Mouse (Mus musculus) liver, embryonic 14 days (tissue): Measurements from ENCODE around the gene Phf20. TPM values are rescaled to one million over a fixed set of nuclear protein-coding genes. Genes with fewer than 3 reads are reported as not detected.

ENCODE experiments used
- polyA plus RNA-seq: library from polyadenylated mRNA; depleted of rRNA; stranded (reverse); fragments of >200 nt; gene quantifications from 2 replicates; pipeline ENCODE4 v1.2.3, GENCODE M21; 2012; rRNA removed

Phf20 gene
- 2.6 and 3.0 TPM in 2 replicates for polyA plus RNA-seq

DNA sequence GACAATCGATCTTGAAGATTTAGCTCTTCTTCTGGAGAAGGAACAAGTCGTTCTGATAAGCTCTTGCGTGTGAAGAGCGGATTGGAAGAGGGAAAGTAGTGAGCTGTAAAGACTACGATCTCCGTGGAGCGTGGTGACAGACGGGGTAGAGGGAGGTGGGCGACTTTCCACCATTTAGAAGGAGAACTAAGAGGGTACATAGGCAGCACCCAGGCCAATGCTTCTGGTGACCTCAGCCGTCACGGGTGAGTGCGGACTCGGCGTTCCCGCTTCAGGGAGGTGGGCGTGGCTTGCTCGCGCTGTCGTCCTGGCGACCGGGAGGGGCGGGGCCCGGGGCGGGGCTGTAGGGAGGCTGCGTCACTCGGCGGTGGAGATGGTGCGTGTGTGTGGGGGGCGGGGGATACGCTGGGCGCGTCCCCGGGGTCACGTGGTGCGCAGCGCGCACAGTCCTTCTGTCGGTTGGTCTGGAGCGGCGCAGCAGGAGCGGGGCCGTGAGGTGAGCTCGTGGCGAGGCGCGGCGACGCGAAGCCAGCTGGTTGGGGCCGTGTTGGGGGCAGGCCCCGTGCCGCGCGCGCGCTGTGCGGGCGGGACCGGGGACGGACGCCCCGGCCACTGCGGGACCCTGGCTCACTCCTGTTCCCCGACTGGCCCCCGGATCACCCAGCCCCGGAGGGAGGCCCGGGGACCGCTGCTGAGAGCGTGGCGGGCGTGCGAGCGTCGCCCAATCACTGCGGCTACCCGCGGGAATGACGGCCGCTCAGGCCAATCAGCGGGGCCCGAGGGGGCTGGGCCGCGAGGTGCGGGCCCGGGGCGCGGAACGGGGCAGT is at the start of gene Phf20:
TSS of gene Phf20 (plus strand) at position 165 of the 827 bp plus-strand sequence.

DNA sequence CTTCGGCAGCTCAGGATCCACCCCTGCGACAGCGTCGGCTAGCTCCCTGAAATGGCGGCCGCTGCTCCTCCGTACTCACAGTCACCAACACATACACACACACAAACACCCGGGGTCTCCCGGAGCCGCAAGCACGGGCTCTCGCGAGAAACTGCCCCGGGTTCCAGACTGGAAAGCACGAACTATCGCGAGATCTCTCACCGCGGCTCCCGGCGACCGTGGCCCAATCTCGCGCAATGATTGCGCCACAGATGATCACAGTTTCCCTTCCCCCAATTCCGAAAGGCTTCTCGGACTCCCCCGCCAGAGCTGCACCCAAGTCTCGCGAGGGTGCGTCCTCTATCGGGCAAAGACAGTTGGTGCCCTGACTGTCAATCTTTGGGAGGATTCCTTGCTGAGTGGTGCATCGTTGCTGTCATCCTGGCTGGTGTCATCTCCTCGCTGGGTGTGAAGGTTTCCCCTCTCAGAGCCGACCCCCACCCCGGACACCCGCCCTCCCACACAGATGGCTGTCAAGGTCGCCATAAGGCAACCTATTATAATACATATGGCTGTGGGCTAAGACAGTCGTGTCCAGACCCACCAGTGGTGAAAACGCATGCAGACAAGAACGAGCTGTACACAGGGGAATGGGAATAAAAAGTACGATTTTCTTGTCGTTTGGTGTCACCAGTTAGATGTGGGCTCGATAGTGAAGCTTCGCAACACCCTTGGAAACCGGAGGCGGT is 16.0 kb upstream of the Phf20 start, which contains the start of gene Rbm39:
TSS of gene Rbm39 (minus strand) at position 145 of the 728 bp plus-strand sequence.

DNA sequence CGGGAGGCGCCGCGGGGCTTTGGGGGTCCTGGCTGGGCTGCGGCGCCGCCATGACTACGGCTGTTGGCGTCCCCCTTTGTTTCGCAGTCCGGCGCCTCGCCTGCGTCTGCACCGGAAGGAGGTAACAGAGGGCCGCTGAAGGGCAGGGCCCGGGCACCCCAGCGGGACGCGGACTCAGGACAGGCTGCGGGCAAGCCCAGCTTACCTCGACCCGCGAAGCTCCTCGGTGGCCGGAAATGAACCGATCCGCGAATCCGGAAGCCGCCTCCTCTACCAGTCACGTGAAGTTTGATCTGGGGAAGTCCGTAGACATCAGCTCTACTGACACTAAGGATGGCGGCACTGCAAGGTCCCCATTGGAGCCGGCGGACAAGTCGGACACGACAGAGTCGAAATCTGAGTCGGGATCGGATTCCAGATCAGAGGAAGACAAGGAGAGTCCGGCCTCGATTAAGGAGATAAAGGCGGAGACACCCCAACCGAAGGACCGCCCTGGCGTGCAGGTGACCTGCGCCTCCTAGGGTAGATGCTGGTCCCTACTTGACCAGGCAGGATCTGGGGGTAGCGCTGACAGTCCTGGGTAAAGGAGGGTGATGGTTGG is 116.1 kb downstream of the Phf20 start, which contains the start of the genes Cnbd2 and Scand1:
TSS of gene Cnbd2 (plus strand) at position 3 of the 601 bp plus-strand sequence.
TSS of gene Scand1 (minus strand) at position 408 of the 601 bp plus-strand sequence.

Other genes starting within 250 kb of the Phf20 start
- gene Cep250, start 240.0 kb upstream of the Phf20 start, polyA plus RNA-seq: 9.0 and 9.3 TPM in 2 replicates
- gene 6430550D23Rik, start 188.5 kb upstream of the Phf20 start, polyA plus RNA-seq: 1.4 and 1.9 TPM in 2 replicates
- gene Ergic3, start 188.4 kb upstream of the Phf20 start, polyA plus RNA-seq: 69.8 and 77.6 TPM in 2 replicates
- not detected in 2 replicates for gene Fer1l4, start 143.5 kb upstream of the Phf20 start, polyA plus RNA-seq
- gene Spag4, start 131.3 kb upstream of the Phf20 start, polyA plus RNA-seq: 0.75 and 0.81 TPM in 2 replicates
- gene Cpne1, start 84.5 kb upstream of the Phf20 start, polyA plus RNA-seq: 16.3 and 19.6 TPM in 2 replicates
- 4.1 and 4.6 TPM in 2 replicates for gene Rbm12, start 84.5 kb upstream of the Phf20 start, polyA plus RNA-seq
- 1.3 and 2.6 TPM in 2 replicates for gene Gm28036, start 69.4 kb upstream of the Phf20 start, polyA plus RNA-seq
- gene Romo1, start 52.4 kb upstream of the Phf20 start, polyA plus RNA-seq: 166 and 172 TPM in 2 replicates
- 37.9 and 44.2 TPM in 2 replicates for gene Nfs1, start 52.3 kb upstream of the Phf20 start, polyA plus RNA-seq
- gene Rbm39, start 16.2 kb upstream of the Phf20 start, polyA plus RNA-seq: 70.7 and 87.4 TPM in 2 replicates
- gene Cnbd2, start 115.8 kb downstream of the Phf20 start, polyA plus RNA-seq: 0.42 and 0.46 TPM in 2 replicates
- 28.7 and 35.3 TPM in 2 replicates for gene Scand1, start 116.2 kb downstream of the Phf20 start, polyA plus RNA-seq
- 2.5 TPM in 2 replicates for gene Epb41l1, start 224.4 kb downstream of the Phf20 start, polyA plus RNA-seq